Mouse (Mus musculus) forebrain, embryonic 14.5 days (tissue): ENCODE measurements around the gene Il18. TPM values are rescaled to one million over a fixed set of nuclear protein-coding genes. Genes with fewer than 3 reads are reported as not detected.

Experiments
- polyA plus RNA-seq: library from polyadenylated mRNA; unstranded; fragments of >200 nt; fragmentation: Nextera tagmentation; extraction: Ambion mirVana; gene quantifications from 2 replicates; pipeline ENCODE4 v1.2.1, GENCODE M21; 2014

The Il18 gene
- polyA plus RNA-seq, 1 experiment from 2014 or later = 18.4 TPM

Other genes starting within 250 kb of the Il18 start
- 100 and 189 TPM in 2 replicates for gene Rpl10-ps3, start 209.9 kb upstream of the Il18 start, polyA plus RNA-seq
- gene Plet1, start 60.3 kb upstream of the Il18 start, polyA plus RNA-seq = 0.27 and 0.30 TPM in 2 replicates
- 87.3 and 94.5 TPM in 2 replicates for gene Pts, start 26.1 kb upstream of the Il18 start, polyA plus RNA-seq
- gene Bco2, start 354 bp downstream of the Il18 start, polyA plus RNA-seq = 0.60 and 0.63 TPM in 2 replicates
- 0.25 TPM in 1 of 2 replicates, not detected in the other for gene Tex12, start 6.5 kb downstream of the Il18 start, polyA plus RNA-seq
- gene Sdhd, start 49.0 kb downstream of the Il18 start, polyA plus RNA-seq = 261 and 273 TPM in 2 replicates
- gene Timm8b, start 49.1 kb downstream of the Il18 start, polyA plus RNA-seq = 388 and 475 TPM in 2 replicates
- gene Pih1d2, start 62.5 kb downstream of the Il18 start, polyA plus RNA-seq = 5.1 and 5.8 TPM in 2 replicates
- gene Nkapd1, start 62.6 kb downstream of the Il18 start, polyA plus RNA-seq = 18.3 and 22.0 TPM in 2 replicates
- 50.9 and 55.0 TPM in 2 replicates for gene Dlat, start 105.0 kb downstream of the Il18 start, polyA plus RNA-seq
- 21.6 and 27.1 TPM in 2 replicates for gene Dixdc1, start 184.7 kb downstream of the Il18 start, polyA plus RNA-seq
- 1.0 and 1.1 TPM in 2 replicates for gene 2310030G06Rik, start 191.7 kb downstream of the Il18 start, polyA plus RNA-seq
- gene Cryab, start 196.5 kb downstream of the Il18 start, polyA plus RNA-seq = 9.7 and 12.6 TPM in 2 replicates
- 0.70 TPM in 1 of 2 replicates, not detected in the other for gene Hspb2, start 197.5 kb downstream of the Il18 start, polyA plus RNA-seq
- 10.0 and 10.1 TPM in 2 replicates for gene Fdxacb1, start 213.4 kb downstream of the Il18 start, polyA plus RNA-seq
- gene Alg9, start 220.2 kb downstream of the Il18 start, polyA plus RNA-seq = 49.2 and 54.9 TPM in 2 replicates
- 55.1 and 65.0 TPM in 2 replicates for gene 1110032A03Rik, start 220.7 kb downstream of the Il18 start, polyA plus RNA-seq